Mouse (Mus musculus): ENCODE results near the gene Mpst.

Gene Mpst

DNA sequence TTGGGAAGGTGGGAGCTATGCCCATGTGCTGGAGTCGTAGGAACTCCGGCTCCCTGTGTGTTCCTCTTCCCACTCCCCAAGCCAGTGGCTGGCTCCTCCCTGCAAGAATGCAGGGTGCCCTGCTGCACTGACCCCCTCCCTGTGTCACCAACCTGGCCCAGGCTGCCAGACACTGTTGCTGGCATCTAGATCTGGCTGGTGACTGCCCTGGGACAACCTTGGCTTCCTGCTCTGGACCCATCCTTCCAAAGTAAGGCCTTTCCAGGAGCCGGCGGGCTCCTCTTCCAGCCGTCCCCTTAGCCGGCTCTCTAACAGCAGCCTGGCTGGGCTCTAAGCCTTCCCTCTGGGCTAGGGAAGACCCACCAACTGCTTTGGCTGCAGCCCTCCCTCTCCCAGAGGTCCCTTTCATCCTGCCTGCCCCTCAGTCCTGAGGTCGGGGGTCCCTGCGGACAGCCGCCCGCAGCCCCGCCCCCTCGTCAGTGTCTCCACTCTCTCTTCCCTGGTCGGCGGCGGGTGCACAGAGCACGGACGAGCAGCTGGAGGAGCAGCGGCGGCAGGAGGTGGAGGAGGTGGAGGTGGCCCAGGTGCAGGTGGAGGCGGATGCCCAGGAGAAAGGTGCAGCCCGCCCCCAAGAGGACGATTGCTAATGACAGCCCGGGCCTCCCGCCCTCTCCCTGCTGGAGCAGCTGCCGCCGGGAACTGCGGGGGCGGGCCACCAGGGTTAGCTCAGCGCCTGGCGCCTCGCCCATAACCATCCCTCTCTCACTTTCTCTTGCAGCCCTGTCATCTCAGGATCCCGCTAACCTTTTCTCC lies 30.4 kb downstream of the Mpst start:
- WGBS = 25% methylated on average over 32 of the region's 32 CpGs

- 25% methylated on average over 23 of the region's 23 CpGs for WGBS
These were observed 31.2 kb downstream of the Mpst start for GRCm38 (mm10) chr15:78437237-78438017.

DNA sequence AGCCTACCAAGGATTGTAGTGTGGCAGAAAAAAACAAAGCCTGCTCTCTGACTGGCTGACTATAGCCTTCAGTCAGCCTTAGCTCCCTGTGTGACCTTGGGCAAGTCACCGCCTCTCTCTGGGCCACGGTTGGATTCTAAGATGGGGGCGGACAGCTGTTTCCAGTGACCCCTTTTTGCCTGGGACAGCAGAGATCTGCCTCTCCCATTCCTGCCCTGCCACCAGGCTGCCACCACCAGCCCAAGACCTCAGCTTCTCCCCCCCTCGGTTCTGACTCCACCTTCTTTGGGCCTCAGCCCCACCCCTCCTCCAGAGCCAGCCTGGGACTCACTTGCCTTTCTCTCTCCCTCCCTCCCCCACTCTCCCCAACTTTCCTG lies 31.8 kb downstream of the Mpst start:
- WGBS = 41% methylated on average over 4 of the region's 4 CpGs

- WGBS = 70% methylated on average over 8 of the region's 8 CpGs
These were observed 32.3 kb downstream of the Mpst start for GRCm38 (mm10) chr15:78438505-78438904.

- 82% methylated on average over 9 of the region's 9 CpGs for WGBS
These were observed 32.8 kb downstream of the Mpst start for GRCm38 (mm10) chr15:78438973-78439372.

DNA sequence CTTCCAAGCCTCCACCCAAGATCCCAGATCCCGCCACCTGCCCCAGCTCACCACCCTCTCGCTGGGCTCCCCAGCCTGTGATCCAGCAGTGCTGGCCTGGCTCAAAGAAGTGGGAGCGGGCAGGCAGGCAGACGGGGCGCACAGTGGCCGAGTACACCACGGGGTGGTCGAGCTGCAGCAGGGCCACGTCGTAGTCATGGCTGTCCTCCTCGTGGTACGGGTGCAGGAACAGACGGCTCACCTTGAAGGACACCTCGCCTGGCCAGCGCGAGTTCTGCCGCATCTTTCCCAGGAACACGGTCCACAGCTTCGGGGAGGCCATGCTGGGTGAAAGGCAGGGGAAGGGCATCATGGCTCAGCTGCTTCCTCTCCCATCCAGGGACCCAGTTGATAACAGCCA lies 36.0 kb downstream of the Mpst start:
- 87% methylated on average over 19 of the region's 19 CpGs for WGBS

DNA sequence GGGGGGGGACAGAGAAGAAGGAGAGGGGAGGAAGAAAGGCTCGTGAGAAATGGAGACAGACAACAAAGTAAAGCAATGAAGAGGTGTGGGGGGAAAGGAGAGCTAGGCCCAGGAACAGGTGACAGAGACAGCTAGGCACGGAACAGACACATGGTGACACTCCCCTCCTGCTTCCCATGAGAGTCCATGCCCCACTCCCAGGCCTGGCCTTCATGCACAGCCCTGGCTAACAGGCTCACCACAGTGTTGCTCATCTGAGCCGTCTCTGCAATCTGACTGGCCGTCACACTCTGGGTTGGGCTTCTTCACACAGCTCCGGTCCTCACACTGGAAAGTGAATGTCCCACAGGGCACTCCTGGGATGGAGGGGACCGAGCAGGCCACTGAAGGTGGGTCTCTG lies 37.6 kb downstream of the Mpst start:
- WGBS = 62% methylated on average over 6 of the region's 6 CpGs

DNA sequence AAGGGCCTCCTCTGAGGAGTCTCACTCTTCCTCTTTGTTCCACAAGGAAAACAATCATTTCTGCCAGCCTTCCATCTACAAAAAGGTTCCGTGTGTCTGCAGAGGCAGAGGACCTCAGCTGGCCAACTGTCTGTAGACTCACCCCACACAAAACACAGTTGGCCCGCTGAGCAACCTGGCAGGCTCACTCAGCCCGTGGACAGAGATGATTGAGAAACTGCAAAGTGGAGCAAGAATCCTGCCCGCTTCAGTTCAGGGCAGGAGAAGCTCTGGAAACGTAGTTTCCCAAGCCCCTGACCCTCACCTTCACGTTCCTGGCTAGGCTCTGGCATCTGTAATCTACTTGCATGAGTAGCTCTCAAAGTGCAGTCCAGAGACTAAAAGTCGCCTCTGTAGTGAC lies 40.9 kb downstream of the Mpst start:
- WGBS = 42% methylated on average over 7 of the region's 7 CpGs

DNA sequence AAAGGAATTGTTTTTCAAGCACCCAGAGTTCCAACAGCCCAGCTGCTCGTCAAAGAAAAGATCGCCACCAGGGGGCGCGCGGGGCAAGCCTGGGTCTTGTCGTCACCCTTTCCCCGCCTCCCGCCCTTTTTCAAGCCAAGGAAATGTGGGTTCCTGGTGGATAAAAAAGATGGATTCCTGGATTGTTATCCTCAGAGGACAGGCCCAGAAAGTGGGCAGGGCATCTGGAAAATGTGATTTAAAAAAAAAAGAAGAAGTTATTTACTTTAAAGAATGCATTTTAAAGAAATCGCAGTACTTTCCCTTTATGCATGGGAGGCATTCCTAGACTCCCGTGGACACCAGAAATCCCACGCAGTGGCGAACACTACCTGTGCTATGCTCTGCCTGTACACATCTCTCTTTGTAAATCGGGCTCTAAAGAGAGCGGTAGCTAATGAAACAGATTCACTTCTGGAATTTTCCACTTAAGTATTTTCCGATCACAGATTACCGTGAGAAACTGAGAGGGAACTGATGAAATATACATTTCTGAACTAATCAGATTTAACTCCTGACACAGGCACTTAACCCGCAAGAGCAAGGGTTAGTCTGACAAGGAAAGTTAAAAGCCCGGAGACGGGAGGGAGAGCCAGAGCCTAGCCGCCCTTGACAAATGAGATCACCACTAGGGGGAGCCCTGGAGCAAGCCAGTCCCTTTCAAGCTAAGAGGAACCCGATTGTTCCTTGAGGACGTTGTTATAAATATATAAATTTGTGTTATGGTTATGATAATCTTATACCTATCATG lies 41.7 kb downstream of the Mpst start:
- 1% methylated on average over 22 of the region's 22 CpGs for WGBS

- WGBS = 81% methylated on average over 6 of the region's 6 CpGs
These were observed 42.9 kb downstream of the Mpst start for GRCm38 (mm10) chr15:78449131-78449530.

- WGBS = 31% methylated on average over 7 of the region's 7 CpGs
These were observed 43.6 kb downstream of the Mpst start for GRCm38 (mm10) chr15:78449694-78450418.

- WGBS = 83% methylated on average over 6 of the region's 6 CpGs
These were observed 44.2 kb downstream of the Mpst start for GRCm38 (mm10) chr15:78450419-78450768.

DNA sequence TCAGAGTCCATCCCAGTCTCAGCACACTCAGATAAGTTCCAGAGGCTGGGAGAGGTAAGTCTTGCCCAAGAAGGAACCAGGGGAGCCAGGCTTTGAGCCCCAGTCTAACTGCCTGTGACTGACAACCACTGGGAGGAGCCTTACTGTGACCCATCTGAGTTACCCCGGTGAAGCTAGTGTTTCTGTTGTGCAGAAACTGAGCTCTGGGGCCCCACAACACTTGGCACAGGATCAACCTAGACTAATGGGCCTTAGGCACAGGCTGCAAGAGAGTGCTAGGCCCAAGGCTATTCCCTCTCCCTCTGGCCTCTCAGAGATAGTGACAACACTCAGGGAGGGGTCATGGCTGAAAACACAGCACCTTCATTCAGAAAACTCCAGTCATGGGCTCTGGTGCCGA lies 45.0 kb downstream of the Mpst start:
- WGBS = 68% methylated on average over 2 of the region's 2 CpGs

DNA sequence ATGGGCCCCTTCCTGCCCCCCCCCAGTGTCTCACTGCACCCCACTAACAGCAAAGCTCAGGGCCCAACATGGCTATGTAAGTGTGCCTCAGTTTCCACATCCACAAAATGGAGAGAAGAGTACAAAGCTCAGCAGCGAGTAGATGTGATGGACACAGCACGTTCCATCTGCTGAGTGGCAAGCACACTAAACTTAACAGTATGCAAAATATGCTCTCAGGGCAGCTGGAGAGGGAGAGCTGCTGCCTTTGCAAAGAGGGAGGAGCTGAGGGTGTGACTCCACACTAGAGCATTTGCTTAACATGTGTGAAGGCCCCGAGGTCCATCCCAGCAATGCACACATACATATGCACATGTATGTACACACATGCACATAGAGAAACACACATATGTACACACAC lies 46.7 kb downstream of the Mpst start:
- 68% methylated on average over 3 of the region's 3 CpGs for WGBS

- WGBS = 53% methylated on average over 4 of the region's 4 CpGs
These were observed 49.0 kb downstream of the Mpst start for GRCm38 (mm10) chr15:78455168-78455567.

- 59% methylated on average over 7 of the region's 7 CpGs for WGBS
These were observed 49.8 kb downstream of the Mpst start for GRCm38 (mm10) chr15:78456051-78456450.

DNA sequence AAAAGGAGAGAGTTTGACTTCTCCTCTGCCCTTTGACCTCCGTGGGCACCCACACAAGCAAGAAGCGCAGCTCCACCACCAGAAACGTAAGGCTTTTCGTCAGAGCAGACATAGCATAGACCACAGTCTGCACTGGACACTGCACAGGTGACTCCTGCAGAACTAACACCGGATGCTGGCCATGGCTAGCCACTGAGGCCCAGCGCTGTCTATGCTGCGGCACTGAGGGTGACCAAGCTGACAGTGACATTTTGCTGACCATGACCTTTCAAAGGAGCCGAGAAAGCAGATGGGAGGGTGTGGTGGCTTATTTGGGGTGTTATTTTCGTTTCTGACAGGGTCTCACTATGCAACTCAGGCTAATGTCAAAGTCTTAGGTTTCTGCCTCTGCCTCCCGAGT lies 51.0 kb downstream of the Mpst start:
- WGBS = 81% methylated on average over 10 of the region's 10 CpGs

DNA sequence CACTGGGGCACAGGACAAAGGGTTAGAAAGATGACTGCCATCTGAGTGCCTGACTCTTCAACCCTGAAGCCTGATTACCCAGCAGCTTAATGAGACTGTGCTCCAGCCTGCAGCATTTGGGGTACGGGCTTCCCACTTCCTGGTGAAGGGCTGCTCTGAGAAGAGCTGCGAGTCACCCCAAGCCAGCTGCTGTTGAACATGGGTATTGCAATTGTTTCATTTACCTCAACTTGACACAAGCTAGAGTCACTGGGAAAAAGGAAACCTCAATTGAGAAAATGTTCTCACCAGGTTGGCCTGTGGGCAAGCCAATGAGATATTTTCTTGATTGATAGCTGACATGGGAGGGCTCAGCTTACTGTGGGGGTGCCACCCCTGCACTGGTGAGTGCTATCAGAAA lies 56.8 kb downstream of the Mpst start:
- 67% methylated on average over 2 of the region's 2 CpGs for WGBS

Data from cerebral cortex, adult 2 months (tissue).